Mouse (Mus musculus): ENCODE results near the gene Cyp4a31. TPM values are rescaled to one million over a fixed set of nuclear protein-coding genes. Genes with fewer than 3 reads are reported as not detected.
"Not testable (repeated sequence)": the region's sequence is repeated elsewhere in the genome, so short reads cannot be mapped to it uniquely, and the experiment has no call there.

The Cyp4a31 gene
- not detected in 2 replicates for polyA plus RNA-seq (2014; fragmentation: Nextera tagmentation; extraction: Ambion mirVana)

- no peaks in the 10 kb centered on the region for H3K4me1 ChIP-seq (replicated peaks; ENCODE audit: control insufficient read depth, insufficient read depth, low read length)
- H3K4me2 ChIP-seq, result no peak within 1 kb of the TSS
- no peaks in the 10 kb centered on the region for H3K27me3 ChIP-seq (replicated peaks; ENCODE audit: control insufficient read depth, insufficient read depth, low read length)
- no peak within 1 kb of the TSS for H3K27ac ChIP-seq (ENCODE audit: low read depth, low read length)
- no peak within 1 kb of the TSS for H3K9ac ChIP-seq (ENCODE audit: low read depth, low read length)
- no peak for DNase-seq (ENCODE audit: low spot score)
- H3K36me3 ChIP-seq (ENCODE audit: control insufficient read depth, insufficient read depth, low read length), result no peaks in the 10 kb centered on the region
- no peaks in the 10 kb centered on the region for H3K9me3 ChIP-seq (ENCODE audit: control insufficient read depth, low read length)
- 89% methylated on average over 3 of the region's 3 CpGs for WGBS
- no peak for ATAC-seq (replicated peaks; ENCODE audit: low FRiP score)
- H3K4me3 ChIP-seq (ENCODE audit: low read depth, low read length), result no peak within 1 kb of the TSS
These were observed at the start of gene Cyp4a31 for GRCm38 (mm10) chr4:115563401-115563800. Gene Cyp4a31 (plus strand): TSS chr4:115563649.

GRCm38 (mm10) chr4:115513964-115514363, 49.5 kb upstream of the Cyp4a31 start:
- H3K27ac ChIP-seq (ENCODE audit: low read depth, low read length); H3K4me3 ChIP-seq (ENCODE audit: low read depth, low read length); DNase-seq (ENCODE audit: low spot score); H3K9me3 ChIP-seq (ENCODE audit: control insufficient read depth, low read length); H3K4me1 ChIP-seq (replicated peaks; ENCODE audit: control insufficient read depth, insufficient read depth, low read length); ATAC-seq (replicated peaks; ENCODE audit: low FRiP score); H3K27me3 ChIP-seq (replicated peaks; ENCODE audit: control insufficient read depth, insufficient read depth, low read length); H3K9ac ChIP-seq (ENCODE audit: low read depth, low read length); H3K36me3 ChIP-seq (ENCODE audit: control insufficient read depth, insufficient read depth, low read length); H3K4me2 ChIP-seq: not testable (repeated sequence)

GRCm38 (mm10) chr4:115518000-115518399, 45.4 kb upstream of the Cyp4a31 start, which contains the start of gene Cyp4a10:
Gene Cyp4a10 (plus strand): TSS chr4:115518264.
- not testable (repeated sequence) for DNase-seq (ENCODE audit: low spot score); H3K4me3 ChIP-seq (ENCODE audit: low read depth, low read length); H3K36me3 ChIP-seq (ENCODE audit: control insufficient read depth, insufficient read depth, low read length); H3K4me1 ChIP-seq (replicated peaks; ENCODE audit: control insufficient read depth, insufficient read depth, low read length); H3K9ac ChIP-seq (ENCODE audit: low read depth, low read length); H3K27ac ChIP-seq (ENCODE audit: low read depth, low read length); H3K27me3 ChIP-seq (replicated peaks; ENCODE audit: control insufficient read depth, insufficient read depth, low read length); H3K4me2 ChIP-seq; H3K9me3 ChIP-seq (ENCODE audit: control insufficient read depth, low read length); ATAC-seq (replicated peaks; ENCODE audit: low FRiP score)
- 79% methylated on average over 5 of the region's 5 CpGs for WGBS

- WGBS, result 65% methylated on average over 4 of the region's 4 CpGs
- no peaks in the 10 kb centered on the region for H3K27me3 ChIP-seq (replicated peaks; ENCODE audit: control insufficient read depth, insufficient read depth, low read length)
- H3K4me2 ChIP-seq, result no peak overlapping the region
- no peaks in the 10 kb centered on the region for H3K9me3 ChIP-seq (ENCODE audit: control insufficient read depth, low read length)
- DNase-seq (ENCODE audit: low spot score) (no peak), ATAC-seq (replicated peaks; ENCODE audit: low FRiP score) (no peak)
- no peaks in the 10 kb centered on the region for H3K36me3 ChIP-seq (ENCODE audit: control insufficient read depth, insufficient read depth, low read length)
- no peak overlapping the region for H3K4me3 ChIP-seq (ENCODE audit: low read depth, low read length)
- H3K27ac ChIP-seq (ENCODE audit: low read depth, low read length), result no peak overlapping the region
- no peaks in the 10 kb centered on the region for H3K4me1 ChIP-seq (replicated peaks; ENCODE audit: control insufficient read depth, insufficient read depth, low read length)
- H3K9ac ChIP-seq (ENCODE audit: low read depth, low read length), result no peak overlapping the region
These were observed 44.0 kb upstream of the Cyp4a31 start for GRCm38 (mm10) chr4:115519444-115519843.

GRCm38 (mm10) chr4:115521766-115522165, 41.7 kb upstream of the Cyp4a31 start:
- Histone ChIP-seq H3K27me3 (replicated peaks; ENCODE audit: control insufficient read depth, insufficient read depth, low read length) (no peaks in the 10 kb centered on the region), H3K27ac (ENCODE audit: low read depth, low read length) (no peak overlapping the region), H3K4me1 (replicated peaks; ENCODE audit: control insufficient read depth, insufficient read depth, low read length) (no peaks in the 10 kb centered on the region), H3K4me2 (no peak overlapping the region), H3K36me3 (ENCODE audit: control insufficient read depth, insufficient read depth, low read length) (no peaks in the 10 kb centered on the region), H3K4me3 (ENCODE audit: low read depth, low read length) (no peak overlapping the region), H3K9me3 (ENCODE audit: control insufficient read depth, low read length) (no peaks in the 10 kb centered on the region), H3K9ac (ENCODE audit: low read depth, low read length) (no peak overlapping the region)
- DNase-seq (ENCODE audit: low spot score) (no peak), ATAC-seq (replicated peaks; ENCODE audit: low FRiP score) (no peak)
- WGBS, result 93% methylated on average over 2 of the region's 2 CpGs

- Histone ChIP-seq H3K4me2 (no peak overlapping the region), H3K9ac (ENCODE audit: low read depth, low read length) (no peak overlapping the region)
These were observed 18.3 kb upstream of the Cyp4a31 start for GRCm38 (mm10) chr4:115545101-115545500.

GRCm38 (mm10) chr4:115546141-115546828, 17.2 kb upstream of the Cyp4a31 start:
- ATAC-seq (replicated peaks; ENCODE audit: low FRiP score) (peak; percentile 39; the same call in 1 of the 2 replicates), DNase-seq (ENCODE audit: low spot score) (no peak)
- Histone ChIP-seq H3K4me2 (no peak overlapping the region), H3K27me3 (replicated peaks; ENCODE audit: control insufficient read depth, insufficient read depth, low read length) (no peaks in the 10 kb centered on the region), H3K9me3 (ENCODE audit: control insufficient read depth, low read length) (no peaks in the 10 kb centered on the region), H3K4me3 (ENCODE audit: low read depth, low read length) (no peak overlapping the region), H3K4me1 (replicated peaks; ENCODE audit: control insufficient read depth, insufficient read depth, low read length) (no peaks in the 10 kb centered on the region), H3K36me3 (ENCODE audit: control insufficient read depth, insufficient read depth, low read length) (no peaks in the 10 kb centered on the region), H3K27ac (ENCODE audit: low read depth, low read length) (no peak overlapping the region), H3K9ac (ENCODE audit: low read depth, low read length) (no peak overlapping the region)
- 40% methylated on average over 2 of the region's 2 CpGs for WGBS

More at GRCm38 (mm10) chr4:115545101-115545500, 18.3 kb upstream of the Cyp4a31 start:
- H3K9me3 ChIP-seq (ENCODE audit: control insufficient read depth, low read length), result no peaks in the 10 kb centered on the region
- ATAC-seq (replicated peaks; ENCODE audit: low FRiP score), result no peak
- H3K4me1 ChIP-seq (replicated peaks; ENCODE audit: control insufficient read depth, insufficient read depth, low read length), result no peaks in the 10 kb centered on the region
- no peak for DNase-seq (ENCODE audit: low spot score)
- no peaks in the 10 kb centered on the region for H3K27me3 ChIP-seq (replicated peaks; ENCODE audit: control insufficient read depth, insufficient read depth, low read length)
- 48% methylated on average over 1 of the region's 1 CpGs for WGBS
- no peaks in the 10 kb centered on the region for H3K36me3 ChIP-seq (ENCODE audit: control insufficient read depth, insufficient read depth, low read length)
- H3K27ac ChIP-seq (ENCODE audit: low read depth, low read length), result no peak overlapping the region
- H3K4me3 ChIP-seq (ENCODE audit: low read depth, low read length), result no peak overlapping the region

- 84% methylated on average over 3 of the region's 3 CpGs for WGBS
- no peak overlapping the region for H3K9ac ChIP-seq (ENCODE audit: low read depth, low read length)
- no peak overlapping the region for H3K27ac ChIP-seq (ENCODE audit: low read depth, low read length)
- ATAC-seq (replicated peaks; ENCODE audit: low FRiP score), result no peak
- no peak overlapping the region for H3K4me3 ChIP-seq (ENCODE audit: low read depth, low read length)
- no peak overlapping the region for H3K4me2 ChIP-seq
- no peaks in the 10 kb centered on the region for H3K9me3 ChIP-seq (ENCODE audit: control insufficient read depth, low read length)
- H3K36me3 ChIP-seq (ENCODE audit: control insufficient read depth, insufficient read depth, low read length), result no peaks in the 10 kb centered on the region
- no peaks in the 10 kb centered on the region for H3K27me3 ChIP-seq (replicated peaks; ENCODE audit: control insufficient read depth, insufficient read depth, low read length)
- no peaks in the 10 kb centered on the region for H3K4me1 ChIP-seq (replicated peaks; ENCODE audit: control insufficient read depth, insufficient read depth, low read length)
- no peak for DNase-seq (ENCODE audit: low spot score)
These were observed 10.7 kb upstream of the Cyp4a31 start for GRCm38 (mm10) chr4:115552726-115553125.

GRCm38 (mm10) chr4:115555513-115555912, 7.9 kb upstream of the Cyp4a31 start:
- no peak overlapping the region for H3K4me2 ChIP-seq
- H3K9ac ChIP-seq (ENCODE audit: low read depth, low read length), result no peak overlapping the region
- no peaks in the 10 kb centered on the region for H3K27me3 ChIP-seq (replicated peaks; ENCODE audit: control insufficient read depth, insufficient read depth, low read length)
- H3K4me3 ChIP-seq (ENCODE audit: low read depth, low read length), result no peak overlapping the region
- no peaks in the 10 kb centered on the region for H3K9me3 ChIP-seq (ENCODE audit: control insufficient read depth, low read length)
- DNase-seq (ENCODE audit: low spot score), result no peak
- H3K27ac ChIP-seq (ENCODE audit: low read depth, low read length), result no peak overlapping the region
- 72% methylated on average over 2 of the region's 2 CpGs for WGBS
- no peak for ATAC-seq (replicated peaks; ENCODE audit: low FRiP score)
- H3K36me3 ChIP-seq (ENCODE audit: control insufficient read depth, insufficient read depth, low read length), result no peaks in the 10 kb centered on the region
- H3K4me1 ChIP-seq (replicated peaks; ENCODE audit: control insufficient read depth, insufficient read depth, low read length), result no peaks in the 10 kb centered on the region
